Comparison of ENCODE assay signal across 24 mouse cellular contexts in genomic region chr15:51551216-51551775, GRCm38 (mm10).
"Had no signal": no experiment of that assay in that cellular context is flagged by ENCODE, and none has a peak within 500 bp of the region (broad histone marks: within the 10 kb centered on the region; RNA-seq: fewer than 3 reads in every experiment).

No protein-coding gene starts in this region.

- H3K27me3 ChIP-seq: limb, embryonic 13.5 days; liver, embryonic 12.5 days; liver, embryonic 15.5 days; lung, embryonic 15.5 days; midbrain, embryonic 12.5 days; midbrain, embryonic 15.5 days; neural tube, embryonic 12.5 days; neural tube, embryonic 15.5 days had no signal

- H3K4me1 ChIP-seq: limb, embryonic 10.5 days; limb, embryonic 13.5 days; liver, embryonic 12.5 days; liver, embryonic 15.5 days; lung, embryonic 15.5 days; midbrain, embryonic 12.5 days; midbrain, embryonic 15.5 days; neural tube, embryonic 12.5 days; neural tube, embryonic 15.5 days had no signal

- H3K9me3 ChIP-seq: limb, embryonic 10.5 days; limb, embryonic 13.5 days; liver, embryonic 12.5 days; liver, embryonic 15.5 days; lung, embryonic 15.5 days; midbrain, embryonic 12.5 days; midbrain, embryonic 15.5 days; neural tube, embryonic 12.5 days; neural tube, embryonic 15.5 days had no signal

- DNase-seq: kidney, postnatal 25 days; layer of hippocampus, adult 9-11 months; liver; lung, adult 18-20 months; lung, postnatal 14 days; right cerebral cortex, adult 18-20 months; right cerebral cortex, postnatal 14 days; right cerebral cortex, postnatal 4 days; thymus, adult 2 months; thymus, postnatal 14 days; thymus, postnatal 4 days had no signal

- H3K27ac ChIP-seq: kidney, postnatal 0 days; layer of hippocampus, adult 2 months; limb, embryonic 10.5 days; limb, embryonic 13.5 days; liver, embryonic 12.5 days; liver, embryonic 15.5 days; lung, embryonic 15.5 days; macrophage; midbrain, embryonic 12.5 days; midbrain, embryonic 15.5 days; neural tube, embryonic 12.5 days; neural tube, embryonic 15.5 days; stomach, postnatal 0 days had no signal

- H3K4me3 ChIP-seq: layer of hippocampus, adult 2 months; limb, embryonic 10.5 days; limb, embryonic 13.5 days; liver, embryonic 12.5 days; liver, embryonic 15.5 days; lung, embryonic 15.5 days; midbrain, embryonic 12.5 days; midbrain, embryonic 15.5 days; neural tube, embryonic 12.5 days; neural tube, embryonic 15.5 days had no signal

- H3K36me3 ChIP-seq: limb, embryonic 10.5 days; limb, embryonic 13.5 days; liver, embryonic 12.5 days; liver, embryonic 15.5 days; lung, embryonic 15.5 days; midbrain, embryonic 12.5 days; midbrain, embryonic 15.5 days; neural tube, embryonic 12.5 days; neural tube, embryonic 15.5 days had no signal
